Mouse (Mus musculus) urinary bladder, adult 2 months (tissue): ENCODE measurements around the gene Mmrn1. TPM values are rescaled to one million over a fixed set of nuclear protein-coding genes. Genes with fewer than 3 reads are reported as not detected.

Experiments used
- DNase-seq: peaks from one replicate; pipeline ENCODE4 v3.0.0; 2022; ENCODE audit warnings: low spot score
- polyA plus RNA-seq: library from polyadenylated mRNA; depleted of rRNA; stranded (reverse); fragments of >200 nt; gene quantifications from 2 replicates; pipeline ENCODE4 v1.2.3, GENCODE M21; 2012; rRNA removed

Mmrn1 gene
- polyA plus RNA-seq, 1 experiment, result 9.9 TPM

DNA sequence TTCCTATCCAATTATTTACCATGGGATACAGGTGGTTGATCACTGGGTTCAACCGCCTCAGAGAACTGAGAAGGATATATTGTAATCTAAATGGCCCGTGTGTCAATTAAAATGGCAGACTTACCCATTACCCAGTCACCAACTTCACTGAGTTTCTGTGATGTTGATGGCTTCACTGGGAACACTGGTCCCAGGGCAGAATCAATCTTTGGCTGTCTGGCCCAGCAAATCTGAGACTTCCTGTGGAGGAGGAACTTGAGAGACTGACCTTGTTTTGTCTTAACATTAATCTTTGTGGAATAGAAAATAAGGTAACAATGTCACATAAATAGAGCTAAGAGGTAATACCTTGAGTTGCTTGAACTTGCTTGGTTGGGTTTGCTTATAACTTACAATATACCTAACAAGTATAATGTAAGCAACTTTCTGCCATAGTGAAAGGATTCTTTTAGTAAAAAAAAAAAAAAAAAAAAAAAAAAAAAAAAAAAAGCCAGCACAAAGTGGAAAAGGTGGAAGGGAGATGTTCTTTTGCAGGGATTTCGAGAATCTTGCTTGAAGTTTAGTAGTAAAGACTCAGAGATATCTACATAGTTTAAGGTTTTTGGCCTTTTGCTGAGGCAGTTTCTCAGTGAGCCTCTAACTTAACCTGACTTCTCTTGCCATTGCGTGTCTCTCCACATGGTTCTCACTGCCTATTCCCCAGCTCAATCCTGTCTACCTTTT, 68.8 kb downstream of the Mmrn1 start:
- no peak for DNase-seq

DNA sequence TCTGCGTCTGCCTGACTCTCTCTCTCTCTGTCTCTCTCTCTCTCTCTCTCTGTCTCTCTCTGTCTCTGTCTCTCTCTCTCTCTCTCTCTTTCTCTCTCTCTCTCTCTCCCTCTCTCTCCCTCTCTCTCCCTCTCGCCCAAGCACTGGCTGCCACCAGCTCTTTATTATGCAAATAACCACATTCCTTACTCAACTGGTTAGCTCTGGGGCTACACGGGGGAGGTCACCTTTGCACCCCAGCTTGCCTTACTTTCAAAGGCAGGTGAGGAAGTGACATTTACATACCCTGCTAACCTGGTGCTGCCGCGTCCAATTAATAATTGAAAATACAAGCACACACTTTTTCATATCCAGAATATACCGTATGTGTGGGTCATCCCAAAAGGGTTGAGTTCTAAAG, 69.3 kb downstream of the Mmrn1 start:
- DNase-seq, result no peak

DNA sequence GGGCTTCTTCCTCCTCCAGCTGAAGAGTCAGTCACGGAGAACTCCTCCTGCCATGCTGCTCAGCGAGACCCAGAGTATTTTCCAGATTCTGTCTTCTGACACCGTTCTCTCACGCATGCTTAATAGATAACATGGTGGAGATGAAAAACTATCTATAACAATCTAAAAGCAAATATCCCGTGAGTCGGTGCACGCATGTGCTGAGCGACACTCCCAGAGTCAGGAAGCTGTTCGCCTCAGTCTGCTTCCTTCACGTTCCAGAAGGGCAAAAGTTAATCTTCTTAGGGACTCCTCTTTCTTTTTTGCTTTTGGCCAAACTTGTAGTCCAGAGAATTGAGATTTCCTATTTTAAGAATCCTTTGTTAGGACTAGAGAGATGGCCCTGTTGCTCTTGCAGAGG, 69.7 kb downstream of the Mmrn1 start:
- no peak for DNase-seq

DNA sequence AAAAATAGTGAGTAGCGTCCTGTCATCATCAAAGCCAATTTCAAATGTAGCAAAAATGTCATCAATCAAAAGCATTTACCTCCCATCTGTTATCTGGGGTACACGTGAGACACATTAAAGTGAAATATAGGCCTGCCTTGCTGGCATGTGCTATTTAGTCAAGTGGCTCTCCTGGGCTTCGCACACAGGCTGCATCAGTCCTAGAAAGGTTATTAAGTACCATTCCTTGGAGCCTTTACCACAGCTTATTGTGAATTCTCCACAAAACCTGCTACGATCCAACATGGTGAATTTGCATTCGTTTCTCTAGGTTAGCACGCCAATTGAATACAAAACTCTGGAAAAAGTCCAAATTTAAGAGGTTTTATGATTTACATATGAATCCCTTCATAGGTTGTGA, 70.8 kb downstream of the Mmrn1 start:
- no peak for DNase-seq

DNA sequence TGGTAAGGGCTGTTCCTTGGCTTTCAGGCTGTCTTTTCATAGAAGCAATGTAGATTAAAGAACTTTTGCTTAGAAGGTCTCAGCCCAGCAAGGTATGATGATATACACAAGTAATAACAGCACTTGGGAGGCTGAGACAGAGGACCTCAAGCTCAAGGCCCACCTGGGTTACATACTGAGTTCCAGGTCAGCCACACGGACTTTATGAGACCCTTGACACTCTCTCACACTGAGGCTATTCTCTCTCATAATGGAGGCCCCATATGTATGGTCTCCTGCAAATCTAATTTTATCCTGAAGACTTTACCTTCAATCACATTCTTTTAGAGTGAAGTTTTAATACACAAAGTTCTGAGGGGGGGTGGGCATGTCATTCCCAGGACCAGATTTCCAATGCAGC, 71.6 kb downstream of the Mmrn1 start:
- no peak for DNase-seq

DNA sequence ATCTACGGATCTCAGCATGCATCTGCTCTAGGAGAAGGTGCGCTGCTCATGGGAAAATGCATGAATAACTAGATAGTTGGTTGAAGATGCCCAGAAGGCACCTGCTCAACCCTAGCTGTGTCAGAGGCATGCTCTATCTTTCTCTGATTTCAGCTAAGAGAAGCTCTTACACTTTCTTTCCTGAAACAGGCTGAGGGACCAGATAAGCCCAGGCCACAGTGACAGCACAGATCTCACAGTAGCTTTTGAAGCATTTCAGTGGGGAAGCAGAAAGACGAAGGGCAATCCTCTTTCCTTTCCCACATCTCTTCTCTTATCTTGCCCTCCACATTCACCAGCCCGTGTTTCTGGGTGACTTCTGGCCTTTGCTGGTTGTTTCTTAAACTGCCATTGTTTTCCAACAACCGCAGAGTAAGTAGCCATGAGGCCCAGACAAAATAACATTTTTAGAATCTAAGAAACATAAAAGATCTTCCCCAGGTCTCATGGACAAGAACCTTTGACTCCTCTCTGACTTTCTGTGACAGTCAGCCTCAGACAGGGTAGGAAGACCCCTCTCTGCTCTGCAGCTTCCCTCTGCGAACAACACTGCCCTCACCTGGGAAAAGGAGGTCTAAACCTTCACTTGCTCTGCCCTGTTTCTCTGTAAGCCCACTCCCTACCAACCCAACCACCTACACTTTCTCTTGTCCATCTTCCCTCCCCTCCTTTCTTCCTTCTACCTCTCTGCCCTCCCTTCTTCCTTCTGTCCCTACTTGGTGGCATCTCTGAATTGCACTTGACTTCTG, 76.4 kb downstream of the Mmrn1 start:
- no peak for DNase-seq

DNA sequence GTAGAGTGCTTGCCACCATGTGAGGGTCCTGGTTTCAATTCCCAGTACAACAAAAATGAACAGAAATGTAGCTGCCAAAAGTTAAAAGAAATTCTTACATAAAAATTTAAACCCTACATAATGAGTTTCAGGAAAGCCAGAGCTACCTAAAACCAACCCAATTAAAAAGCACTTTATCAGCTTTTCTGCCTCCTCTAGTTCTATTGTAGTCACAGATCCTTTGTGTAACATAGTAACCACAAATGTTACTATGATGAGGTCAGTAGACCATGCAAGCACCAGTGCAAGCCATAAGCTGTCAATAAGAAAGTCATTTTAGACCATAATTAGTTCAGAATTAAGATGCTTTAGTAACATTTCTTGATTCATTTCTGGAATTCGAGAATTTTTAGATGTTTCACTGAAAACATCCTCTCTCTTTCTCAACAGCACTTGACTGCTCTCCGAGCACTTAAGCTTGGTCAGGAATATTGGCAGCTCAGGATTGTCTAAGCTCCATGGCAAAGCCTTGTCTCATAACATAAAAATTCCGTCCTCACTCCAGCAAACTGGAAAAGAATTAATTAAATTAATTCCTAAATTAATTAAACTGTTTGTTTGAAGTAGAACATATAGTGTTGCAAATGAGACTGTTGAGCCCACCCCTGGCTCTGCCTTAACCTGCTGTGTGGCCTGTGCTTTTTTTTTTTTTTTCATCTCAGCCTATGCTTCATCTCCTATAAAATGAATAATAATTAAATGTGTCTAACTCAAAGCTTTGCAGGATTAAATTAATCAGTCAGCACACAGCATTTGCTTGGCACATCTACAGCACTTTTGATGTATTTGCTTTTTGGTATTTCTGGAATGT, 79.4 kb downstream of the Mmrn1 start:
- no peak for DNase-seq

DNA sequence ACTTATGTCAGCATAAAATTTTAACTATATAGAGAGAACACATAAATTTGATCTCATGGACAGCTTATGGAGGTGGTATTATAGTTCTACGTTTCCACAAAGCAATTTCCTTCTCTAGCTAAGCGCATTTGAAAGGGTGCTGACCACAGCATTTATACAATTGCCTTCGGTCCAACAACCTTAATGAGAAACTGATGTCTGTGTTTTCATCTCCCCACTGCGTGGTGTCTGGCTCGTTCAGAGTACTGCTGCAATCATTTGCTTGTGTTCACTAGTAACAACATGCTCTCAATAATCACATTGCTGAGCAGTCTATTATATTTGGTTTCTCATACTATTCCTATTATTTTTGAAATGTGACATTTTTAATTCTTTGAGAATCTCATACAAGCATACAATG, 89.0 kb downstream of the Mmrn1 start:
- no peak for DNase-seq

DNA sequence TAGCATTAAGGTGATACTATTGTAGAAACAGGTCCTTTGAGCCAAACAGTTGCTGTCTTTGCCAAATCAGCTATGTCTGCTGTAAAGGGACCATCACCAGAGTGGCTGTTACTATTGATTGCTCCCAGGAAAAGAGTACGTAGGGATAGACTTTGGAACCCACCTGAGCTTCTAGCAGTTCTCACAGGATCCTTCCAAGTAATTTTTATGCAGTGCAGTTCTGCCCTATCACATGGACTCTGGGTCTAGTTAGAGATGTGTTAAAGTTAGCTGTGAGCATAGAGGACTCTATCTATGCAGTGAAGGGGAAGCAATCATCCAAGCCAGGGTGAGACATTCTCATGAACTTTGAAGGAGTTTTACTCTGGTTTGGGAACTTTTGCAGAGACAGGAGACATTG, 94.9 kb downstream of the Mmrn1 start:
- DNase-seq, result no peak

DNA sequence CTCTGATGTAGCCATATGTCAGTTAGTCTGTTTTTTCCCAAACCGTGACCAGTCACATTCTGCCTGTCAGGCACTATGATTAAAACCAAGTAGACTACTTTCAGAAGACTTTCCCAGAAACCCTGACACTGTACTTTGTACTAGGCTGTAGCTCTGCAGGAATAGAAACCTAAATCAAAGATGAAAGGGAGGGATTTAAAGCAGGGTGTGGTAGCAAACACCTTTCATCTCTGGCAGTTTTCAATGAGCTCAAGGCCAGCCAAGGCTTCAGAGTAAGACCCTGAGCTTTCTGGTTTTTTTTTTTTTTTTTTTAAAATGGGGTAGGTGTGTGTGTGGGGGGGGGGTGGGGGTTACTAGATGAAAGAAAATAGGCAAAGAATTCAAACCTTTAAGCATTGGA, 96.2 kb downstream of the Mmrn1 start:
- no peak for DNase-seq

DNA sequence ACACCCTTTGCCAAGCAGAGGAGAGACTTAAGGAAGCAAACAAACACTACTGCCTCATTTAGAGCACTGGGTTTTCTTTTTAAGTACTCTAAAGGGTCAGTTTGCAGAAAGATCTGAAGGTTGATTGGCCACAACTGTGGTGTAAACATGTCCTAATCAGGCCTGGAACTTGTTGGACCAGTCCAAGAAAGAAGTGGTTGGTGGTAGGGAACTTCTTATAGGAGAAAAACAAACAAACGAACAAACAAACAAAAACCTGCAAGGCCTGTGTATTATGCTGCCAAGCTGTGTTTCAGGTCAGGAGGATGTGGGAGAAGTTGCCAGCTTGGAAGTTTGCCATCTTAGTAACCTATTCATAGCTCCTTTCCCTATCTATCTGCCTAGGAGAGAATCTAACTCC, 108.5 kb downstream of the Mmrn1 start:
- DNase-seq, result no peak

Other genes starting within 250 kb of the Mmrn1 start
- gene Snca, start 95.1 kb upstream of the Mmrn1 start, polyA plus RNA-seq, result 1.9 and 2.3 TPM in 2 replicates